Mouse (Mus musculus) adrenal gland, adult (tissue): ENCODE results near the gene Limk1.

Experiments
- DNase-seq, 2 experiments: peaks; one replicate each; pipeline ENCODE4 v3.0.0; 2022 to 2023; ENCODE audit warnings: low spot score in 1 of 2; ENCODE audit not compliant: inconsistent age in 2 of 2

Gene Limk1

GRCm38 (mm10) chr5:134688086-134688717, at the start of gene Limk1:
Gene Limk1, minus strand, starts transcription at chr5:134688598.
- DNase-seq: no peak

GRCm38 (mm10) chr5:134734920-134735319, 46.5 kb upstream of the Limk1 start:
- DNase-seq: peak in 1 of 2 experiments; percentile 43

DNA sequence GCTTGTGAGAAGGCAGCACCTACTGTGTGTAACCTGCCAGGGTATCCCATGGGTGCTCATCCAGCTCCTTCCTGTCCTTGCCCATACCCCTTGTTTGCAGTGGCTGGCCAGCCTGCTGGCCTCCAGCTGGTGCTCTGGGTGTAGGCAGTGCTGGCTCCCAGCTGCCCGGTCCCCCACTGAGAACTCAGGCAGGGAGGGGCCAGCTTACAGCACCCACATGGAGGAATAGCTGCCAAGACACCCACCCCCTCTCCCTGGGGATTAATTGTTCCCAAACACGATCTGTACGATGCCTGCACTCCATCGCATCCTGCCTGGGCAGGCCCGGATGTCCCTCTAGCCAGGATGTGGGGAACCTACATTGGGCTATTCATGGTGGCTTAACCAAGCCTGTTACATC, 45.7 kb upstream of the Limk1 start:
- DNase-seq: no peak

DNA sequence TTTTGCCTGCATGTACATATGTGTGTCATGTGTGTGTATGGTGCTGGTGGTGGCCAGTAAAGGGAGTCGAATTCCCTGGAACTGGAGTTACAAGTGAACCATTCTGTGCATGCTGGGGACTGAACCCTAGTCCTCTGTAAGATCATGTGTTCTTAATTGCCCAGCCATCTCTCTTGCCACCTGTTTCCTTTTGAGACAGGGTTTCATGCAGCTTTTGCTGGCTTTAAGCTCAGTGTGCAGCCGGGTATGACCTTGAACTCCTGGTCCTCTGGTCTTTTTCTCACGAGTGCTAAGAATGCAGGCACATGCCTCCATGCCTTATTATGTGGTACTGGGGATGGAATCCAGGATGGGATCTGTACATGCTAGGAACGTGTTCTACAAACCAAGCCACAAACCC, 44.8 kb upstream of the Limk1 start:
- DNase-seq: no peak

DNA sequence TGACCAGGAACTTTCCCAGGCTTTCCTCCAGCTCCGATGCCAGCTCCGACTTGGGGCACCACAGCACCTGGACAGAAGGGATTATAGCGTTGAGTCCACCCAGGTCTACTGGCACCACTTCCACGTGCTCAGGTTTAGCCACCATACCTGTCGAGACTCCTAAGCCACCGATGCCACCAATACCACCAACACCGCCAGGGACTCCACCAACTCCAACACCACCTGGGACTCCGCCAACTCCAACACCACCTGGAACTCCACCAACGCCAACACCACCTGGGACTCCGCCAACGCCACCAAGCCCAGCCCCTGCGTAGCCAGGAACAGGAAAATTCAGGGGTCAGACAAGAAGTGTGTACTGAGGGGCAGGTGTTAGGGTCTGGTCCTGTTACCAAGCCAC, 40.7 kb upstream of the Limk1 start:
- DNase-seq: no peak

- DNase-seq: no peak
Observed at GRCm38 (mm10) chr5:134728535-134728934, 40.1 kb upstream of the Limk1 start.

DNA sequence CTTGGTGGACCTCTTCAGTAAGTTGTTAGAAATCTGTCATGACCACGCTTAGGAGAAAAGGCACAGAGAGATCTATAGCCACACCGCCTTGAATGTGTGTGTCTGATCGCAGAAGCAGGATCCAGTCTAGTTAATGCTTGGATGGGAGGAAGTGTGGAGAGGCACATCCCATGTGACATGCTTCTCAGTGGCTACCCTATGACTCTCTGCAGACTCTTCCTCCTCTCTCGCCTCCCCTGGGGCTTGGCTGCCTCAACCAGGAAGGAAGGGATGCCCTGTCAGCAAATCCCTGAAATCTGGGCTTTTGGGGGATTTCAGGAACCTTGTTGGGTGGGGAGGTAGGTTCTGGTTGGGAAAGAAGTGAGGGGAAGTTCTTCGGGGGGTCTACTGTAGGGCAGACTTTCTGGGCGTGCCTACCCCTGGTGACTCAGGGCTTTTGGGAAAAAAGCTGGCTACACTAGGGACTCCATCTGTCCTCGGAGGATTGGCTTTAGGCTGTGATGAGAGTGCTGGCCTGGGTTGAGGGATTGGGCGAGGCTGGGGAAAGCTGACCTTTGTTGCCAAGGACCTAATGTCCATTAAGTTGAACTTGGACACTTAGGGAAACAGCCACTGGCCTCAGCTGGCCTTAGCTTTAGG, 38.7 kb upstream of the Limk1 start:
- no peak for DNase-seq

DNA sequence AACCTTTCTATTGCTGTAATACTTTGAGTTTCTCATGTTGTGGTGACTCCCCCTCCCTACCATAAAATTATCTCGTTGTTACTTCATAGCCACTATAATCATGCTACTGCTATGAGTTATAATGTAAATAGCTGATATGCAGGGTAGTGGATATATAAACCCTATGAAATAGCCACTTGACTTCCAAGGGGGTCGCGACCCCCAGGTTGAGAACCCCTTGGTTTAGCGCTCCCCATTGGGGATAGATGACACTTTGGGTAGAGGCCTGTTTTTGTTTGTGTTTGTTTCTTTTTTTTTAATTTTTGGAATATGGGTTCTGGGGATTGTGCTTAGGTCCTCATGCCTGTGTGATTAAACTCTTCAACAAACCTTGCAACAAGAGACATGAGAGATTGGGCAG, 36.9 kb upstream of the Limk1 start:
- DNase-seq: no peak

DNA sequence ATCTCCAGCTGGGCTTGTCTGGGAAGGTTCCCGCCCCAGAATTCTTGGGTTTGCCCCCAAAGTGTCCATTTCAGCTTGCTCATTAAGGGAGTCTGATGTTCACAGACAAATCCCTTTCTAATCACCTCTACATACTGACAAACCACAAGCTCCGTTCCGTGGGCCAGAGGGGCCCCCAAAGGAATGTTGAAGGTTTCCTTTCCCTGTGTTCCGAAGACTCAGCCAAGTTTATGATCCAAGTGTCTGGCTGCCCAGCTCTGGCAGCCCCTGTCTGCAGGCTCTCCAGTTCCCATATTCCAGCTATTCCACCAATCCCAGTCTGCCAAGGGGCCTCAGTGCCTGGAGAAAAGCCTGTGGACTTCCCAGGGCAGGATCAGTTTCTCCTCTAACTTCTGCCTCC, 31.7 kb upstream of the Limk1 start:
- no peak for DNase-seq

GRCm38 (mm10) chr5:134711076-134711475, 22.7 kb upstream of the Limk1 start:
- DNase-seq: no peak

DNA sequence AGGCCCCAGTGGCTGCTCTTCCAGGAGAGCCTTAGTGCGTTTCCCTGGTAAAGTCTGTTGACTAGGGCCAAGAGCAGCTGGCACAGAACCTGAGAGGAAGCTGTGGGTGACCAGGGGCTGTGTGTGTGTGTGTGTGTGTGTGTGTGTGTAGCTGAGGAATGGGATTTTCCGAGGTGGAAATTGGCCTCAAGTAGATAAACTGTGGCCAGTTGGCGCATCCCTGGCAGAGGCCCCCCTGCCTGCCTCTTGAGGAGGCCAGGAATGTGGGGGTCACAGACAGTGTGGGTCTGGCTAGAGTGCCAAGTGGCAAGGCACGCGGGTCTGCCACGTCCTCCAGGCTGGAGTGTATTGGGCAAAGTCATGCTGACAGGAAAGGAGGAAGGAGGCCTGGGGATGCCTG, 20.9 kb upstream of the Limk1 start:
- no peak for DNase-seq

GRCm38 (mm10) chr5:134704157-134704556, 15.8 kb upstream of the Limk1 start:
- peak; percentile 69 to 94 for DNase-seq

GRCm38 (mm10) chr5:134695539-134695938, 7.1 kb upstream of the Limk1 start:
- DNase-seq: no peak

DNA sequence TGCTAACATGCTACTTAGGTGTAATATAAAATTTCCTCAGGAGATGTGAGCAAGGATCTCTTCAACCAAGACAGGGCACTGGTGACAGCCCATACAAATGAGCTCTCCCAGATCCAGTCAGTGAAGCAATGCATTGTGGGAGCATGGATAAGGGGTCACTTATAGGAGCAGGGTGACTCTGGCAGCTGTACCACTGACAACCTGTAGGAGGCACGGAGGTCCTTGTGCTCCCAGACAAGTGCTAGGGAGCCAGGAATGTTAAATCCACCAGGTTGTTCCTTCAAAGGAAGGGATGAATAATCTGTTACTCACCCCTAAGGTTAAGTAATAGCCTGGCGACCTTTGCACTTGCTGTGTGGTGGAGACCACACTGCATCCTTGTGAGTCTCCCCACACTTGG, 6.7 kb upstream of the Limk1 start:
- no peak for DNase-seq

- no peak for DNase-seq
Observed at GRCm38 (mm10) chr5:134692704-134693103, 4.3 kb upstream of the Limk1 start.

GRCm38 (mm10) chr5:134688718-134689284, 403 bp upstream of the Limk1 start:
- peak; percentile 100 for DNase-seq

DNA sequence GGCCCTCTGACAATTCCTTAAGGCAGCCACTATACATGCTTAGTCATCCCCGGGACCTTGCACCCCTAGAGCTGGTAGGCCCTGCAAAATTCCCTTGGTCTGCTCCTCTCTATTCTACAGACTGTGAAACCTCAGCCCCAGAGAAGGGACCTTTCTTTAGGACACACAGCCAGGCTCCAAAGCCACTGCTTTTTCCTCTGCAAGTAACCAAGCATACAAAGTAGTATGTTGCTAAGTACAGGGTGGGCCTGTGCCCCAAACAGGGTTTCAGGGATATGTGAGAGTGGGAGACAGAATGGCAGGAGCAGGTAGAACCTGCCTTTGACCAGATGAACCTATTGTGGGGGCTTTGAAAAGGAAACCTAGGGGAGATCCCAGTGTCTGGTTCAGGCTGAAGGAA, 1.2 kb downstream of the Limk1 start:
- DNase-seq: peak; percentile 15 to 51

GRCm38 (mm10) chr5:134686541-134686940, 1.9 kb downstream of the Limk1 start:
- DNase-seq: no peak

GRCm38 (mm10) chr5:134684398-134684797, 4.0 kb downstream of the Limk1 start:
- peak; percentile 25 to 73 for DNase-seq

- peak in 1 of 2 experiments; percentile 46 for DNase-seq
Observed at GRCm38 (mm10) chr5:134683813-134684212, 4.6 kb downstream of the Limk1 start.

DNA sequence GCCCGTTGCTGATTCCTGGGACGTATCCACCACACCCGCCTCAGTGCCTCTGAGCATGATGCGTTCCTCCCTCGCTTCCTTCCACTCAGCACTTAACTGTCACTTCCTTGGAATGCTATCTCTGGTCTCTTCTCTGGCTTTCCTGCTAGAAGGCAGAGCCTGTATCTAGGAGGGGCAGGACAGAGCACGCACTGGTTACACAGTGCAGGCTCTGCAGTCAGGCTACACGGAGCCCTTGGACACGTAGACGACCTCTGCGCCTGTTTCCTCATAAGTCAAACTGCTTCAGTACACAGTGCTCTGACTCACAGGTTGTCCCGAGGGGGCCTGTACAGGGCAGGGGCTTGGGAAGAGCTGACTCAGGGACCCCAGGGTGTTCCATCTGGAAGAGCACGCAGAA, 8.2 kb downstream of the Limk1 start:
- DNase-seq: peak; percentile 21 to 54

GRCm38 (mm10) chr5:134678827-134679546, 9.4 kb downstream of the Limk1 start:
- peak; percentile 26 to 48 for DNase-seq
